Mouse (Mus musculus): ENCODE results near the gene Gm20388.

GRCm38 (mm10) chr8:122922945-122923344 is 3012.3 kb downstream of the Gm20388 start:
- TF ChIP-seq GATA1 (IDR thresholded peaks at IDR 0.05; ENCODE audit: low read length) (no peak), TAL1 (IDR thresholded peaks at IDR 0.05; ENCODE audit: low read length) (no peak)

All from erythroblast, embryonic 14.5 days (primary cell).